ENCODE assay signal across 8 mouse cellular contexts in genomic region chr7:72306847-72307246, GRCm38 (mm10). TPM values are rescaled to one million over a fixed set of nuclear protein-coding genes. Genes with fewer than 3 reads are reported as not detected.
DNase-seq lines count a peak whose midpoint lies in the region; ATAC-seq and TF ChIP-seq lines count a peak whose summit lies in the region.

No protein-coding gene starts in this region.

- peaks cover 1% of the 10 kb centered on the region; the same call in 1 of the 2 replicates for H3K4me1 ChIP-seq in erythroblast, embryonic 14.5 days (ENCODE audit: control insufficient read depth)
- H3K4me1 ChIP-seq in megakaryocyte, embryonic 14.5 days: peaks cover 51% of the 10 kb centered on the region
- peaks cover 10% of the 10 kb centered on the region; the same call in 1 of the 2 replicates for H3K4me1 ChIP-seq in limb, embryonic 13.5 days
- H3K4me1 ChIP-seq in small intestine, adult 2 months (ENCODE audit: control insufficient read depth, insufficient read depth, insufficient read length, low read length): peaks cover 7% of the 10 kb centered on the region

- H3K9ac ChIP-seq in limb, embryonic 13.5 days: peak overlapping the region; percentile 55; the same call in 1 of the 2 replicates

- H3K4me3 ChIP-seq in erythroblast, embryonic 14.5 days (replicated peaks): peak overlapping the region; percentile 40
- peak overlapping the region; percentile 94 for H3K4me3 ChIP-seq in megakaryocyte, embryonic 14.5 days (replicated peaks)
- H3K4me3 ChIP-seq in limb, embryonic 13.5 days: peak overlapping the region; percentile 56
- peak overlapping the region; percentile 89 for H3K4me3 ChIP-seq in small intestine, adult 2 months (ENCODE audit: low read depth, low read length)

- H3K9me3 ChIP-seq in erythroblast, embryonic 14.5 days (ENCODE audit: control insufficient read depth, low read length): no peaks in the 10 kb centered on the region
- H3K9me3 ChIP-seq in megakaryocyte, embryonic 14.5 days: no peaks in the 10 kb centered on the region
- H3K9me3 ChIP-seq in limb, embryonic 13.5 days: no peaks in the 10 kb centered on the region

- DNase-seq in layer of hippocampus, adult 8-10 months (ENCODE audit: low spot score in 2 of 2): no peak

- ATAC-seq in erythroblast, adult 5-6 weeks (replicated peaks; ENCODE audit: low FRiP score, poor library complexity, severe bottlenecking): no peak
- ATAC-seq in megakaryocyte, adult 5-6 weeks (ENCODE audit: poor library complexity, severe bottlenecking): no peak
- no peak for ATAC-seq in limb, embryonic 13.5 days (ENCODE audit: low FRiP score, low read depth)
- no peak for ATAC-seq in CD4-positive, CD25-positive, alpha-beta regulatory T cell, adult 4 months

- no peak overlapping the region for H3K27ac ChIP-seq in limb, embryonic 13.5 days
- H3K27ac ChIP-seq in small intestine, adult 2 months (ENCODE audit: insufficient read depth, low read depth, low read length): peak overlapping the region; percentile 50; the same call in 1 of the 2 replicates

- TF ChIP-seq POLR2A in small intestine, adult 2 months (IDR thresholded peaks at IDR 0.05; ENCODE audit: low read depth, low read length): no peak

- H3K4me2 ChIP-seq in limb, embryonic 13.5 days (replicated peaks): peak overlapping the region; percentile 94

- no peak for TF ChIP-seq CTCF in small intestine, adult 2 months (IDR thresholded peaks at IDR 0.05; ENCODE audit: extremely low read depth, insufficient read length, insufficient replicate concordance, low read depth, low read length)

- peaks cover 13% of the 10 kb centered on the region for H3K27me3 ChIP-seq in erythroblast, embryonic 14.5 days (ENCODE audit: control insufficient read depth)
- H3K27me3 ChIP-seq in megakaryocyte, embryonic 14.5 days (replicated peaks): peaks cover 11% of the 10 kb centered on the region
- peaks cover 14% of the 10 kb centered on the region; the same call in 1 of the 2 replicates for H3K27me3 ChIP-seq in limb, embryonic 13.5 days
- H3K27me3 ChIP-seq in small intestine, adult 2 months (ENCODE audit: control insufficient read depth, insufficient read depth, low read length): no peaks in the 10 kb centered on the region

- H3K36me3 ChIP-seq in erythroblast, embryonic 14.5 days (ENCODE audit: control insufficient read depth): no peaks in the 10 kb centered on the region
- H3K36me3 ChIP-seq in megakaryocyte, embryonic 14.5 days (replicated peaks; ENCODE audit: low read length): no peaks in the 10 kb centered on the region
- no peaks in the 10 kb centered on the region for H3K36me3 ChIP-seq in limb, embryonic 13.5 days
- H3K36me3 ChIP-seq in small intestine, adult 2 months (ENCODE audit: control insufficient read depth, insufficient read depth, low read length): no peaks in the 10 kb centered on the region

- WGBS in limb, embryonic 13.5 days: 8% methylated on average over 7 of the region's 7 CpGs
- 11% methylated on average over 7 of the region's 7 CpGs for WGBS in small intestine, adult 2 months

RNA-seq across cellular contexts. Expression of gene Mctp2, which starts 0.4 kb away (rescaled TPM):
- polyA plus RNA-seq in erythroblast, embryonic 14.5 days (2012): not detected in 2 replicates
- 2.1 and 5.6 TPM in 2 replicates for total RNA-seq in erythroblast, adult 5-6 weeks (2015; ENCODE audit: low replicate concordance)
- 3.2 and 9.6 TPM in 2 replicates for total RNA-seq in erythroblast, adult 5-6 weeks (2017; ENCODE audit: low replicate concordance)
- polyA plus RNA-seq in megakaryocyte, embryonic 14.5 days (2012; ENCODE audit: insufficient read depth, low replicate concordance): not detected in 2 replicates
- total RNA-seq in megakaryocyte, adult 5-6 weeks (2015): 9.5 and 10.7 TPM in 2 replicates
- 7.0 and 8.5 TPM in 2 replicates for total RNA-seq in megakaryocyte, adult 5-6 weeks (2017)
- 0.86 and 0.97 TPM in 2 replicates for polyA plus RNA-seq in limb, embryonic 13.5 days (2015; fragmentation: Nextera tagmentation; extraction: Ambion mirVana)
- polyA plus RNA-seq in small intestine, adult 2 months (2012; rRNA removed): 0.34 TPM in 2 replicates
- polyA plus RNA-seq in CD4-positive, CD25-positive, alpha-beta regulatory T cell, adult 4 months (2017; shearing (Covaris generic)): 1 to 10 TPM; 2.1 to 2.8 TPM
- 1 to 10 TPM; 2.0 to 2.9 (median 2.2) TPM for total RNA-seq in layer of hippocampus, adult 8-10 months (2022)

Comparison
In these comparisons a context has a peak if more than half of its experiments do, and no peak if none do; other contexts are left out.
1. H3K4me3 ChIP-seq: peak in every context shown above with its lines; median percentile 94 in megakaryocyte, embryonic 14.5 days; 89 in small intestine, adult 2 months; 56 in limb, embryonic 13.5 days; 40 in erythroblast, embryonic 14.5 days.